Mouse (Mus musculus) myocyte (in vitro differentiated cells): Measurements from ENCODE around the gene Smpd3.

Source experiments
- E2F4 ChIP-seq: IDR thresholded peaks from one replicate; pipeline ENCODE4 v1.6.1; 2011; ENCODE audit warnings: mild to moderate bottlenecking, control low read depth, moderate library complexity; ENCODE audit not compliant: insufficient read depth
- MAX ChIP-seq: IDR thresholded peaks from one replicate; pipeline ENCODE4 v1.6.1; 2011; ENCODE audit warnings: low read depth, mild to moderate bottlenecking, control low read depth
- MYOD1 ChIP-seq, 3 experiments: IDR thresholded peaks; one replicate each; pipeline ENCODE4 v1.6.1; 2011; ENCODE audit warnings: control low read depth in 2 of 3, low read depth in 2 of 3, mild to moderate bottlenecking in 2 of 3, moderate library complexity in 1 of 3; ENCODE audit not compliant: insufficient read length in 2 of 3, control insufficient read depth in 1 of 3
- POLR2A ChIP-seq: IDR thresholded peaks from one replicate; pipeline ENCODE4 v1.6.1; 2011; ENCODE audit warnings: low read depth, mild to moderate bottlenecking, control low read depth, moderate library complexity; ENCODE audit not compliant: insufficient read length
- POLR2AphosphoS2 ChIP-seq: IDR thresholded peaks from one replicate; pipeline ENCODE4 v1.6.1; 2011; ENCODE audit warnings: low read depth, control low read depth; ENCODE audit not compliant: insufficient read length
- REST ChIP-seq: IDR thresholded peaks from one replicate; pipeline ENCODE4 v1.6.1; 2011; ENCODE audit warnings: mild to moderate bottlenecking, control low read depth, moderate library complexity; ENCODE audit not compliant: insufficient read depth, insufficient read length
- TCF12 ChIP-seq: IDR thresholded peaks from one replicate; pipeline ENCODE4 v1.6.1; 2011; ENCODE audit warnings: mild to moderate bottlenecking, control low read depth; ENCODE audit not compliant: poor library complexity, insufficient read depth, severe bottlenecking
- TCF3 ChIP-seq: IDR thresholded peaks from one replicate; pipeline ENCODE4 v1.6.1; 2011; ENCODE audit warnings: low read depth, control low read depth; ENCODE audit not compliant: insufficient read length
- USF1 ChIP-seq: IDR thresholded peaks from one replicate; pipeline ENCODE4 v1.6.1; 2011; ENCODE audit warnings: low read depth, mild to moderate bottlenecking, control low read depth, moderate library complexity

- TF ChIP-seq POLR2A (no peak), REST (no peak), TCF3 (no peak), TCF12 (no peak), E2F4 (no peak), MAX (no peak), USF1 (no peak), MYOD1 (IDR thresholded peaks at IDR 0.05; ENCODE audit: control insufficient read depth in 1 of 3, insufficient read length in 2 of 3, low read depth in 2 of 3) (no peak), POLR2AphosphoS2 (no peak)
Measured at GRCm38 (mm10) chr8:106369069-106369468, 31.3 kb upstream of the Smpd3 start.
